Mouse (Mus musculus): ENCODE results near the gene Acr.

GRCm38 (mm10) chr15:89524611-89525415, 43.3 kb upstream of the Acr start:
- no peak for TF ChIP-seq POLR2A (IDR thresholded peaks at IDR 0.05; ENCODE audit: low read depth, low read length)
- TF ChIP-seq CTCF (conservative IDR thresholded peaks at IDR 0.05 in 1 of 2, IDR thresholded peaks at IDR 0.05 in 1 of 2; ENCODE audit: low read depth in 2 of 2, low read length in 2 of 2), result no peak
- TF ChIP-seq CHD2 (IDR thresholded peaks at IDR 0.05; ENCODE audit: low read length), result no peak
- no peak for TF ChIP-seq BHLHE40 (IDR thresholded peaks at IDR 0.05; ENCODE audit: low read depth, low read length)
- TF ChIP-seq ZC3H11A (IDR thresholded peaks at IDR 0.05; ENCODE audit: low read depth, low read length), result no peak
- TF ChIP-seq ZKSCAN1 (IDR thresholded peaks at IDR 0.05; ENCODE audit: borderline replicate concordance, low read depth, low read length), result no peak
- TF ChIP-seq PAX5 (IDR thresholded peaks at IDR 0.05; ENCODE audit: low read length), result no peak
